Mouse (Mus musculus) layer of hippocampus, adult 11-12 months (tissue): ENCODE results near the gene Klhl35.

Experiments used
- DNase-seq: peaks from one replicate; pipeline ENCODE4 v3.0.0; 2022; ENCODE audit warnings: low spot score

The Klhl35 gene

GRCm38 (mm10) chr7:99452859-99453258 is 12.9 kb upstream of the Klhl35 start:
- no peak for DNase-seq

GRCm38 (mm10) chr7:99454044-99454443 is 11.8 kb upstream of the Klhl35 start:
- no peak for DNase-seq

- DNase-seq: peak; percentile 56
Measured at GRCm38 (mm10) chr7:99458849-99459248, 7.0 kb upstream of the Klhl35 start.

GRCm38 (mm10) chr7:99459888-99460652 is 5.7 kb upstream of the Klhl35 start:
- DNase-seq: no peak

- DNase-seq: no peak
Measured at GRCm38 (mm10) chr7:99463120-99463519, 2.7 kb upstream of the Klhl35 start.

- peak; percentile 47 for DNase-seq
Measured at GRCm38 (mm10) chr7:99467916-99468282, 2.1 kb downstream of the Klhl35 start.

GRCm38 (mm10) chr7:99468283-99469132 is 2.7 kb downstream of the Klhl35 start:
- DNase-seq: peak; percentile 71

- DNase-seq: peak; percentile 36
Measured at GRCm38 (mm10) chr7:99469680-99470405, 4.0 kb downstream of the Klhl35 start.

- peak; percentile 4 for DNase-seq
Measured at GRCm38 (mm10) chr7:99471578-99471977, 5.8 kb downstream of the Klhl35 start.

- DNase-seq: no peak
Measured at GRCm38 (mm10) chr7:99473638-99474407, 8.0 kb downstream of the Klhl35 start.

- peak; percentile 68 for DNase-seq
Measured at GRCm38 (mm10) chr7:99474836-99475561, 9.2 kb downstream of the Klhl35 start.

- DNase-seq: no peak
Measured at GRCm38 (mm10) chr7:99475562-99475911, 9.7 kb downstream of the Klhl35 start.

- DNase-seq: no peak
Measured at GRCm38 (mm10) chr7:99476558-99477114, 10.8 kb downstream of the Klhl35 start.

- no peak for DNase-seq
Measured at GRCm38 (mm10) chr7:99477235-99477634, 11.4 kb downstream of the Klhl35 start.

- no peak for DNase-seq
Measured at GRCm38 (mm10) chr7:99482637-99483036, 16.8 kb downstream of the Klhl35 start.

- peak; percentile 97 for DNase-seq
Measured at GRCm38 (mm10) chr7:99483271-99483923, 17.6 kb downstream of the Klhl35 start, which contains the start of gene Rps3. TSS of gene Rps3 (minus strand) at chr7:99483738.

GRCm38 (mm10) chr7:99483924-99484319 is 18.1 kb downstream of the Klhl35 start:
- DNase-seq: no peak

GRCm38 (mm10) chr7:99484679-99485078 is 18.9 kb downstream of the Klhl35 start:
- no peak for DNase-seq

- DNase-seq: no peak
Measured at GRCm38 (mm10) chr7:99489708-99490107, 23.9 kb downstream of the Klhl35 start.

- no peak for DNase-seq
Measured at GRCm38 (mm10) chr7:99499128-99499527, 33.3 kb downstream of the Klhl35 start.
